Mouse (Mus musculus) liver, embryonic 14.5 days (tissue): ENCODE data around the gene Ctu2.

Source experiments
- CTCF ChIP-seq: IDR thresholded peaks from 2 replicates; pipeline ENCODE4 v1.5.1; 2016; ENCODE audit warnings: antibody characterized with exemption, low read depth, control low read depth
- EP300 ChIP-seq: IDR thresholded peaks from 2 replicates; pipeline ENCODE4 v1.6.1; 2016; ENCODE audit warnings: antibody characterized with exemption, low read depth

GRCm38 (mm10) chr8:122484831-122485230, 8.9 kb downstream of the Ctu2 start:
- TF ChIP-seq CTCF = no peak
- no peak for TF ChIP-seq EP300
